Mouse (Mus musculus): Measurements from ENCODE around the gene Tmc3. TPM values are rescaled to one million over a fixed set of nuclear protein-coding genes. Genes with fewer than 3 reads are reported as not detected.

Tmc3 gene
- total RNA-seq, 2 experiments from 2014 or later = 0.72 to 1.5 TPM

DNA sequence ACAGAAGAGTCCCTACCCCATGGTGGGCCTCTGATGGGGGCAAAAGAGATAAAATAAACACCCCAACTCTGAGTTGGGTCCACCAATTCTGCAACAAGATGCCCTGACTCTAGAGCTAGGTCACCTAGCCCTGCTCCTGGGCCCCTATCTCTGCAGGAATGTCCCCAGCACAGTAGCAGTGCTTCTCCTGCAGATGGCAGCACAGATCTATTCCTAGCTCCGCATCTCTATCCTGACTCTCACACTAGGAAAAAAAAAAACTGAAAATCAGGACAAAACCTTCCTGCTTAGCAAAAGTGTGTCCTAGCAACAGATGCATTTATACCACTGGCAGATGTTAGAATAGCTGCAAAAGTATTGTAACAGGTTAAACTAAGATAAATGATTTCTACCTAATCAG is 84.0 kb downstream of the Tmc3 start:
- DNase-seq = peak; percentile 73

DNA sequence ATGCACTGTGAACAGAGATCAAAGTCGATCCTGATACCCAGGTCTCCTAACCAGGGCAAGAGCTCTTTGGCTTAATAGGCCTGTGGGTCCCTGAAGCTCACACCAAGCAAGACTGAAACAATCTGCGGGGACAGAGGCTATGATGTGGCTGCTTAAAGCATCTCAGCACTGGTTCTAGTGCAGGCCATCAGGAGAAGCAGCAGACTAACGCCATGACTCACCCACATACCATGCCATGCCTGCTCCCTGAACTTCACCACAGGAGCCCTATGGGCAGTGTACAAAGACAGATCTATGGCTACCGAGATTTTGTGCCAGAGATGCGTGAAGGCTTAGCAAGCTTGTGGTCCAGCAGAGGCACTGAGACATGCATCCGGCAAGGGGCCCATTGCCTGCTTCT is 86.8 kb downstream of the Tmc3 start:
- peak; percentile 0 for DNase-seq

Other genes with a start within 250 kb of the Tmc3 start
- gene Stard5, start 47.0 kb downstream of the Tmc3 start, total RNA-seq (2021) = 10 to 100 TPM; 30.1 to 35.2 TPM
- 10 to 100 TPM in 1 of 2 experiments, 1 to 10 TPM in 1; 8.3 to 10.1 TPM for gene Il16, start 160.8 kb downstream of the Tmc3 start, total RNA-seq (2021)
- under 1 TPM in 1 of 2 experiments, not detected in 1; 0.33 TPM for gene Cfap161, start 210.0 kb downstream of the Tmc3 start, total RNA-seq (2021)